Mouse (Mus musculus): ENCODE measurements around the gene Gtf3c3.

Gtf3c3 gene

GRCm38 (mm10) chr1:54439080-54439476 is 307 bp upstream of the Gtf3c3 start:
- H3K4me3 ChIP-seq (replicated peaks; ENCODE audit: low read length): peak overlapping the region; percentile 90
- peaks cover 21% of the 10 kb centered on the region for H3K36me3 ChIP-seq (ENCODE audit: insufficient read depth, low read length)
- no peaks in the 10 kb centered on the region for H3K27me3 ChIP-seq (ENCODE audit: insufficient read depth, low read length)
- peaks cover 19% of the 10 kb centered on the region for H3K4me1 ChIP-seq (replicated peaks; ENCODE audit: low read depth, low read length)
- no peaks in the 10 kb centered on the region for H3K9me3 ChIP-seq (ENCODE audit: low read length)
- TF ChIP-seq POU5F1 (IDR thresholded peaks at IDR 0.05; ENCODE audit: borderline replicate concordance, low read length) (no peak), NANOG (IDR thresholded peaks at IDR 0.05; ENCODE audit: borderline replicate concordance, low read length) (no peak), CTCF (conservative IDR thresholded peaks at IDR 0.05; ENCODE audit: low read length) (no peak)

DNA sequence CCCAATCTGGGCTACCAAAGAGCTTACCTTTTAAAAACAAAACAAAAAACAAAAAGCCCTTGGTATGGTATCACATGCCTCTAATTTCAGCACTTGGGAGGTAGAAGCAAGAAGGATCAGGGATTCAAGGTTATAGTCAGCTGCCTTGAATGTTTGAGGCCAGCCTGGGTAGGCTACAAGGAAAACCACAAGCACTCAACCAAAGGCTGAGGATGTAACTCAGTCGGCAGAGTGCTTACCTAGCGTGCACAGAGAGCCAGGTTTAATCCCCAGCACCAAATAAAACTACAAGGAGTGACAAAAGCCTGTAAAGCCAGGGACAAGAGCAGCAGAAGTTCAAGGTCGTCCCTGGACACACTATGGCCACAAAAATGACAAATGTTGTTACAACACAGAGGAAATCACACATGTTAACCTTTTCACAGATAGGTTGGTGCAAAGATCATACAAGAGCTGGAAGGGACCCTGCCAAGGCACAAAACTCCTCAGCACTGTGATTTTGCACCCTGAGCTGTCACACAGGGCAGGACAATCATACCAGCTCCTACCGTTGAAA is 16.5 kb downstream of the Gtf3c3 start:
- H3K9me3 ChIP-seq (ENCODE audit: low read length): no peaks in the 10 kb centered on the region
- H3K36me3 ChIP-seq (ENCODE audit: insufficient read depth, low read length): peaks cover 87% of the 10 kb centered on the region
- no peaks in the 10 kb centered on the region for H3K4me1 ChIP-seq (replicated peaks; ENCODE audit: low read depth, low read length)
- no peak overlapping the region for H3K4me3 ChIP-seq (replicated peaks; ENCODE audit: low read length)
- H3K27me3 ChIP-seq (ENCODE audit: insufficient read depth, low read length): no peaks in the 10 kb centered on the region
- TF ChIP-seq POU5F1 (IDR thresholded peaks at IDR 0.05; ENCODE audit: borderline replicate concordance, low read length): no peak

GRCm38 (mm10) chr1:54421670-54422069 is 17.1 kb downstream of the Gtf3c3 start:
- H3K27me3 ChIP-seq (ENCODE audit: insufficient read depth, low read length): no peaks in the 10 kb centered on the region
- H3K9me3 ChIP-seq (ENCODE audit: low read length): no peaks in the 10 kb centered on the region
- no peak overlapping the region for H3K4me3 ChIP-seq (replicated peaks; ENCODE audit: low read length)
- no peaks in the 10 kb centered on the region for H3K4me1 ChIP-seq (replicated peaks; ENCODE audit: low read depth, low read length)
- peaks cover 84% of the 10 kb centered on the region for H3K36me3 ChIP-seq (ENCODE audit: insufficient read depth, low read length)
- TF ChIP-seq NANOG (IDR thresholded peaks at IDR 0.05; ENCODE audit: borderline replicate concordance, low read length) (no peak), POU5F1 (IDR thresholded peaks at IDR 0.05; ENCODE audit: borderline replicate concordance, low read length) (no peak), CTCF (conservative IDR thresholded peaks at IDR 0.05; ENCODE audit: low read length) (no peak)

- peak; percentile 34; the same call in 1 of the 2 replicates for TF ChIP-seq NANOG (IDR thresholded peaks at IDR 0.05; ENCODE audit: borderline replicate concordance, low read length)
- TF ChIP-seq POU5F1 (IDR thresholded peaks at IDR 0.05; ENCODE audit: borderline replicate concordance, low read length): no peak
- no peak for TF ChIP-seq CTCF (conservative IDR thresholded peaks at IDR 0.05; ENCODE audit: low read length)
- no peaks in the 10 kb centered on the region for H3K27me3 ChIP-seq (ENCODE audit: insufficient read depth, low read length)
- no peak overlapping the region for H3K4me3 ChIP-seq (replicated peaks; ENCODE audit: low read length)
- H3K4me1 ChIP-seq (replicated peaks; ENCODE audit: low read depth, low read length): peaks cover 12% of the 10 kb centered on the region
- no peaks in the 10 kb centered on the region for H3K9me3 ChIP-seq (ENCODE audit: low read length)
- H3K36me3 ChIP-seq (ENCODE audit: insufficient read depth, low read length): peaks cover 72% of the 10 kb centered on the region
Observed at GRCm38 (mm10) chr1:54402736-54403135, 36.0 kb downstream of the Gtf3c3 start.

GRCm38 (mm10) chr1:54384221-54384620 is 54.5 kb downstream of the Gtf3c3 start:
- Histone ChIP-seq H3K27me3 (ENCODE audit: insufficient read depth, low read length) (no peaks in the 10 kb centered on the region), H3K9me3 (ENCODE audit: low read length) (peaks cover 3% of the 10 kb centered on the region; the same call in 1 of the 2 replicates), H3K4me1 (replicated peaks; ENCODE audit: low read depth, low read length) (peaks cover 32% of the 10 kb centered on the region), H3K36me3 (ENCODE audit: insufficient read depth, low read length) (no peaks in the 10 kb centered on the region), H3K4me3 (replicated peaks; ENCODE audit: low read length) (no peak overlapping the region)
- TF ChIP-seq POU5F1 (IDR thresholded peaks at IDR 0.05; ENCODE audit: borderline replicate concordance, low read length): no peak
- no peak for TF ChIP-seq CTCF (conservative IDR thresholded peaks at IDR 0.05; ENCODE audit: low read length)
- peak; percentile 93 for TF ChIP-seq NANOG (IDR thresholded peaks at IDR 0.05; ENCODE audit: borderline replicate concordance, low read length)

GRCm38 (mm10) chr1:54380978-54381914 is 57.5 kb downstream of the Gtf3c3 start:
- no peaks in the 10 kb centered on the region for H3K36me3 ChIP-seq (ENCODE audit: insufficient read depth, low read length)
- no peak overlapping the region for H3K4me3 ChIP-seq (replicated peaks; ENCODE audit: low read length)
- TF ChIP-seq CTCF (conservative IDR thresholded peaks at IDR 0.05; ENCODE audit: low read length): peak; percentile 83
- no peak for TF ChIP-seq POU5F1 (IDR thresholded peaks at IDR 0.05; ENCODE audit: borderline replicate concordance, low read length)
- TF ChIP-seq NANOG (IDR thresholded peaks at IDR 0.05; ENCODE audit: borderline replicate concordance, low read length): no peak
- no peaks in the 10 kb centered on the region for H3K27me3 ChIP-seq (ENCODE audit: insufficient read depth, low read length)
- H3K9me3 ChIP-seq (ENCODE audit: low read length): peaks cover 3% of the 10 kb centered on the region; the same call in 1 of the 2 replicates
- H3K4me1 ChIP-seq (replicated peaks; ENCODE audit: low read depth, low read length): peaks cover 32% of the 10 kb centered on the region

DNA sequence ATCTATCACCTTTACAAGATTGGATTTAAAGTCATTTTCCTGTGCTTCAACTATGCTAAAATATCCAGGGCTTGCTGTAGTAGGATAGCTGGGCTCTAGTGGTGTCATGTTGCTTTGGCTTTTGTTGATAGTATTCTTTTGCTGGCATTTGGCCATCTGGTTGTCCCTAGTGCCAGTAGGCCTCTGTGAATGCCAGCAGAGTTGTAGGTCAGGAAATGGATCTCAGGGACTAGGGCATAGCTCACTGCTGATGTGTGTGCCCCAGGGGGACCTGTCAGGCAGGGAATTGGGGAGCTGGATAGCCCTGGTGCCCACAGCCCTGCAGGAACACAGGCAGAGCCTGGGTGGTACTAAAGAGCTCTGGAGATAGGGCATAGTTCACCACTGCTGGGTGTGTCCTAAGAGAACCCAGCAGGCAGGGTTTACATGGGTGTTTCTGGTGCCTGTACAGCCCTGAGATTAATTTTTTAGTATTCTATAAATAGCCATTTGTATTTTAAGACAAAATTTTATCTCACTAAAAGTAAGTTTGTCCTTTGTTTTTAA is 61.2 kb downstream of the Gtf3c3 start:
- TF ChIP-seq POU5F1 (IDR thresholded peaks at IDR 0.05; ENCODE audit: borderline replicate concordance, low read length): no peak
- TF ChIP-seq NANOG (IDR thresholded peaks at IDR 0.05; ENCODE audit: borderline replicate concordance, low read length): no peak
- no peak for TF ChIP-seq CTCF (conservative IDR thresholded peaks at IDR 0.05; ENCODE audit: low read length)
- Histone ChIP-seq H3K4me3 (replicated peaks; ENCODE audit: low read length) (no peak overlapping the region), H3K27me3 (ENCODE audit: insufficient read depth, low read length) (no peaks in the 10 kb centered on the region), H3K36me3 (ENCODE audit: insufficient read depth, low read length) (no peaks in the 10 kb centered on the region), H3K4me1 (replicated peaks; ENCODE audit: low read depth, low read length) (peaks cover 2% of the 10 kb centered on the region; the same call in 1 of the 2 replicates), H3K9me3 (ENCODE audit: low read length) (peaks cover 3% of the 10 kb centered on the region; the same call in 1 of the 2 replicates)

GRCm38 (mm10) chr1:54356566-54356965 is 82.2 kb downstream of the Gtf3c3 start:
- no peaks in the 10 kb centered on the region for H3K27me3 ChIP-seq (ENCODE audit: insufficient read depth, low read length)
- H3K9me3 ChIP-seq (ENCODE audit: low read length): no peaks in the 10 kb centered on the region

More at GRCm38 (mm10) chr1:54356566-54356965, 82.2 kb downstream of the Gtf3c3 start:
- no peaks in the 10 kb centered on the region for H3K36me3 ChIP-seq (ENCODE audit: insufficient read depth, low read length)
- no peak overlapping the region for H3K4me3 ChIP-seq (replicated peaks; ENCODE audit: low read length)
- TF ChIP-seq CTCF (conservative IDR thresholded peaks at IDR 0.05; ENCODE audit: low read length): no peak
- no peak for TF ChIP-seq NANOG (IDR thresholded peaks at IDR 0.05; ENCODE audit: borderline replicate concordance, low read length)
- no peak for TF ChIP-seq POU5F1 (IDR thresholded peaks at IDR 0.05; ENCODE audit: borderline replicate concordance, low read length)
- no peaks in the 10 kb centered on the region for H3K4me1 ChIP-seq (replicated peaks; ENCODE audit: low read depth, low read length)
